Mouse (Mus musculus) brain, embryonic 18.5 days (tissue): ENCODE measurements at regions not wholly inside any gene's neighbourhood (a gene's known extent, or its start where the extent isn't known, plus 50 kb on each side); places are given as distances from the start of the nearest gene placed in this dataset.
A peak's percentile ranks its signal among the peaks of the same experiment; 100 is the strongest.

ENCODE experiments used
- DNase-seq: peaks from one replicate; pipeline ENCODE4 v3.0.0-alpha.2; 2012; ENCODE audit warnings: low read depth, low spot score

- DNase-seq = no peak
Measured at GRCm38 (mm10) chr4:142860441-142860840, 352.4 kb downstream of the Prdm2 start.

- peak; percentile 26 for DNase-seq
Measured at GRCm38 (mm10) chr4:142856626-142857025, 356.2 kb downstream of the Prdm2 start.

GRCm38 (mm10) chr4:142855635-142856034 lies 357.2 kb downstream of the Prdm2 start:
- no peak for DNase-seq

DNA sequence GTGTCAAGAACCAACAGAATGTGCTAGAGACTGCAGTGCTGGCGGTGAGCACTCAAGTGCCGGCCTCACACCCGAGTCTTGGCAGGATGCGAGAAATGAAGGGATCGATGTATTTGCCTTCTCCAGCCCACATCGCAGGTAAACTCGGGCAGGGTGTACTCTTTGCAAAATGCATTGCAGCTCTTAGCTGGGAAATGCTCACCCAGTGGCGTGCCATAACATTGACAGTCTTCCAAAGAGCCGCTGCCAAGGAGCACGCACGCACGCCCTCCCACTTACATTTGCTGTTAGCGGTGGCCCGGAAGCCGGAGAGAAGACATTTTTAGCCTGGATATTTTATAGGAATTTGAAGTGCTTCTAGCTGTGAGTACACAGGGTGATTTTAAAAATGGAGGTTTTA lies 358.9 kb downstream of the Prdm2 start:
- no peak for DNase-seq

GRCm38 (mm10) chr4:142845066-142845696 lies 367.6 kb downstream of the Prdm2 start:
- DNase-seq = no peak

- no peak for DNase-seq
Measured at GRCm38 (mm10) chr4:142839540-142839939, 373.3 kb downstream of the Prdm2 start.

- no peak for DNase-seq
Measured at GRCm38 (mm10) chr4:142838363-142838964, 374.3 kb downstream of the Prdm2 start.

DNA sequence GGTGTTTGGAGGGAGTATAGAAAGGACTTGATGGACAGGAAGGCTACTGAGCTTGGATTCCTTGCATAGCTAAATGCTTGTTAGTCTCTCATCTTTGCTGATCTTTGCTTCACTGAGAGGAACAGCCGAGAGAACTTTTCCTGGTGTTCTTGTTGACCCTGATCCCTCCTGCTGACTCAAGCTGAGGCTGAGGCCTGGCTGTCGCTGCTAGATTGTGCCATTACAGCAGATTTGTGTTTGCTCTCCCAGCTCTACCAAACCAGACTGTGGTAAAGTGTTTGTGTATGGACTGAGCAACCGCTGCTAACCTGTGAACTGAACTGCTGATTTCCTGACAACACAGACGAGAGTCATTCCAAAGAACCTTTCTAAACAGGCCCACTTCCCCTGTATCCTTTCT lies 375.2 kb downstream of the Prdm2 start:
- no peak for DNase-seq

DNA sequence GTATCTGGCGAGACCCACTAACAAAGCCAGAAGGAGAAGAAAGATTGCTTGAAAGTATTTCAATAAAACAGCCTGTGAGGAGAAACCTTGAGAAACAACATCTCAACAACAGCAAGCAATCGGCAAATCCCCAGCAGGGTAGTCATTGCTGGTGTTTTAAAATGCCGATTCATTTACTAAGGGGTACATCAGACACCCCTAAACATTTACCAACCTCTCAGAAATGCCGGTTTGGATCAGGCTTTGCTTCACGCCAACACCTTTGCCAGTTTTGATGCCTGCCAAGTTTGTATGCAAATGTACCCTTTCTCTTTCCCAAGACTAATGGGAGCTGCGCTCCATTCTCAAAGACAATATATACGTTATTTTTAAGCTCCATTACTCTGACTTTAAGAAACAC lies 383.1 kb downstream of the Prdm2 start:
- no peak for DNase-seq

DNA sequence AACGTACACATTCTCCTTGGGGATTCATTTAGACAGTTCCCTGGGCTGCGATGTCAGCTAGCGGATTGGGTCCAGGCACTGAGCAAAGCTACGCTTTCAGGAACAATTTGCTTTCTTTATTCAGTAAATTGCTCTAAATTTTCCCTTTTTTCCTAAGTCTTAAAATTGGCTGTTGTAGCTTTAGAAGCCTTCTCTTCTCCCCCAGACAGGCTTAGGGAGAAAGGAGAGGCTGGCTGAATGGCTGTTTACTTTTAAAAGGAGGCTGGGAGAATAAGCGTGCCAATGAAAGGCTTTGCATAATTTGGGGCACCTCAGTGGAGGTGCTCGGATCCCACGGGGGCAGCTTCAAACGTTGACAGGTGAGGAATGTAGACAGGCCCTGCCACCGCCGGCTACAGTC lies 383.8 kb downstream of the Prdm2 start:
- DNase-seq = no peak

DNA sequence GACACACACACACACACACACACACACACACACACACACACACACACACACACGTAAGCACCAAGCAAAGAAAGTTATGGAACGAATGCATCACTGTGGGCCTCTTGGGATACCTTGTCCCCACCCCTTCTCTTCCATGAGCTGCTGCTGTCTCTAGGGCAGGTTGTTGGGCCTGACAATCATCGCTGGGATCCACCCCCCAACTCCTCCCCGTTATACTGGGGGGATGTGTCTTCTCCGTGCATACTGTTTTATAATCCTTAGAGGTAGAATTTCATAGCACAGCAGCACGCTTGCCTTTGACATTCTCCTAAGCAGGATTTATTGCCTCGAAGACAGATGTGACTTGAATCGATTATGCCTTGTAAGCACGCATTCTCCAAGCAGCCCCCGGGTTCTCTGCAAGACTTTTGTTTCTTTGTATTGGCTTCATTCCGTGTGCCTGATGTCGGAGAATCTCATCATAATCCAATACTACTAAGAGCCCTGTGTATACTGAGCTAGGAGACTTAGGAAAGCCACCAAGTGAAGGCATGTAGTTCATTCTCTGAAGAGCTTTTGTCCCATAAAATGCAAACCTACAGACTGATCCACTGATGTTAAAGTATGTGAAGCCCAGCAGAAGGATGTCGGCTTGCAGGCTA lies 386.4 kb downstream of the Prdm2 start:
- DNase-seq = no peak

DNA sequence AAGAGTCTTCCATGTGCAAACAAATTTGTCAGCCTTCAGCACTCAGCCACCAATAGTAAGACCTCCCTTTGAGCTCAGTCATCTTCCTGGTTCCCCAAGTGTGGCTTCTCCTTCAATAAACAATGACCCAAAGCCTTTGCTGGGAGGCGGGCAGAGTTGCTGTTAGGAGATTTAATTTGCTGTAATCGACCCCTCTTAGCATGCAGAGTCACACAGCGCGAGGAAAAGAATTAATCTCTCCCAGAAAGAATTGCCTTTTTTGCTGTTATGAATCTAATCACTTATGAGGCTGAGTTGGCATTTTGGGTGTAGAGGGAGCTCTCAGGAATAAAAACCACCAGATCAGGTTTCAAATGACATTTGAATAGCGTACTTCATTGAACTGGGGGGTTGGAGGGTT lies 387.0 kb downstream of the Prdm2 start:
- DNase-seq = no peak

GRCm38 (mm10) chr4:142818440-142818839 lies 394.4 kb downstream of the Prdm2 start:
- DNase-seq = no peak

GRCm38 (mm10) chr4:142816986-142817385 lies 395.8 kb downstream of the Prdm2 start:
- no peak for DNase-seq

- no peak for DNase-seq
Measured at GRCm38 (mm10) chr4:142803819-142804218, 409.0 kb downstream of the Prdm2 start.

DNA sequence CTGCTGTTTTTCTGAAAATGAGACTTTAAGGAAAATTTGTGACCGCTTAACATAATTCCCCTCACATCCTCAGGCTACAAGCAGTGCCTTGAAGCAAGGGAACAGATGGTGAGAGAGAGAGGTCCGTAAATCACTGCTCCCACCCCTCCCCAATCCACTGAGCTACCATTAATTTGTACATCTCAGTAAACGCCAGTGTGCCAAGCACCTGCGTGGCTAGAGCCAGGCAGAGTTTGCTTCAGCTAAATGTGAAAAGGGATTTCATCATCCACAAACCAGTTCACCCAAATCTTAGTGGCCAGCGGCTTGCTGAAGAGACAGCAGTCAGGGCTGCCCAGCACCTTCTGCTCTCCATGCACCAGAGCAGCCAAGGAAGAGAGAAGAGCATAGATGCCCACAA lies 413.5 kb downstream of the Prdm2 start:
- no peak for DNase-seq

DNA sequence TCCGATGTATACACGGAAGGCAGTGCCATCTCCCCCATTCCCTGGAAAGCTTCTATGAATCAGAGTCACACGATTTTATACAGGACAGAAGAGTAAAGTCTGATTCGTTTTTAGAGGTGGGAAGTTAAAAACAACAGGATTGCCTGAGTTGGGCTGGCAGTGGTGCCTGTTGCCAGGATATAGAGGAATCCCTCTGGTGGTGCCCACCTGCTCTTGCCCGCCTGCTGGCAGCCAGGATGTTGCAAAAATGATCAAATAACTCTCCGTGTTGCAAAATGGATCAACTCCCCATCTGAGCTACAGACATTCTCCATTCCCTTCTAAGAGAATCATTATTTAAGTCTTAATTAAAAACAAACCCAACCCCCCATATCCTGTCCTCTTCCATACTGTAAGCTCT lies 414.0 kb downstream of the Prdm2 start:
- DNase-seq = no peak

- DNase-seq = no peak
Measured at GRCm38 (mm10) chr4:142792606-142792970, 420.2 kb downstream of the Prdm2 start.

DNA sequence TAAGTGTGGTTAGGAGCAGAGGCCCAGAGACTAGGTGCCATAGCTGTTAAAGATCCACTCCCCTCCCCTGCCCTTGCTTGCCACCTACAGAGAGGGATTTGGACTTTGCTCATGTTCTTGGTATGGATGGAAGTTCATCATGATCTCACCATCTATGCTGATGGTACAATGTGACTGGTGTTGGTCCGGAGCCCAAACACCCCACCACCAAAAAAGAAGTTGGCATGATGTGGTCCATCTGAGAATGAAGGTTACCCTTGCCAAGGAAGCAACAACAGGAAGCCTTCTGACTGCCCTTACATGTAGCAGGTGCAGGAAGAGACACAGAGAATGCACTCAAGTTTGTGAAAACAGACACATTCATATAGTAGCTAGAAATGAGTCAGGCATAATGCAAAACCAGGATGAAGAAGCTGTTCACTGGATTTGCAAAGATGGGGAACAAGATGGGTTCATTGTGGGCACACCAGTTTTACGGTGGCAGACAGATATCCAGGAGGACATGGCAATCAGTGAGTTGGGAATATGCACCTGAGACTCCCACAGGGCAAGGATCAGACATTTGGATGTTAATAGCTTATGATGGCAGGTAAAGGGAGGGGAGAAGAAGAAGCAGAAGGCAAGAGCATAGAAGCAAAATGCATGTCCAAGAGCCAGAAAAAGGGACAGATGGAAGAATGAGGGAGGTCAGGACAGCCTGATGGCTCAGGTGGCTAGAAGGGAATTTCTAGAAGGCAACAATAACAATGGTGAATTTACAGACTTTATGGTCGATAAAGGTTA lies 420.8 kb downstream of the Prdm2 start:
- DNase-seq = no peak

- no peak for DNase-seq
Measured at GRCm38 (mm10) chr4:142789048-142789447, 423.7 kb downstream of the Prdm2 start.

DNA sequence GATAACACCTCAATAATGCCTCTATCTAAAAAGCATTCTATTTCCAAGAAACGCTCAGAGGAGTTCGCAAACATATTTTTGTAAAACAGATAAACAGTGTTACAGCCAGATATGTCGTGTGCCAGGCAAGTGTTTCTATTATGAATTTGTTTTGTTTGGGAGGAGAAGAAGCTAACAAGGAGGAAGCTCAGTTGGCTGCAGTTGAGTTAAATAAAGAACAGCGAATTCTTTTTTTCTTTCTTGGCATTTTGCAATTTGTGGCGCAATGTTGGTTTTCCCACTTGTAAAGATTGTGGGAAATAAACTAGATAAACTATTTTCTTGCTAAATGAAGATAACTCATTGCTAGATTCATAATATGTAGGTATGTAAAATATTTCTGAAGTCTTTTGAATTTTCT lies 427.4 kb downstream of the Prdm2 start:
- no peak for DNase-seq

DNA sequence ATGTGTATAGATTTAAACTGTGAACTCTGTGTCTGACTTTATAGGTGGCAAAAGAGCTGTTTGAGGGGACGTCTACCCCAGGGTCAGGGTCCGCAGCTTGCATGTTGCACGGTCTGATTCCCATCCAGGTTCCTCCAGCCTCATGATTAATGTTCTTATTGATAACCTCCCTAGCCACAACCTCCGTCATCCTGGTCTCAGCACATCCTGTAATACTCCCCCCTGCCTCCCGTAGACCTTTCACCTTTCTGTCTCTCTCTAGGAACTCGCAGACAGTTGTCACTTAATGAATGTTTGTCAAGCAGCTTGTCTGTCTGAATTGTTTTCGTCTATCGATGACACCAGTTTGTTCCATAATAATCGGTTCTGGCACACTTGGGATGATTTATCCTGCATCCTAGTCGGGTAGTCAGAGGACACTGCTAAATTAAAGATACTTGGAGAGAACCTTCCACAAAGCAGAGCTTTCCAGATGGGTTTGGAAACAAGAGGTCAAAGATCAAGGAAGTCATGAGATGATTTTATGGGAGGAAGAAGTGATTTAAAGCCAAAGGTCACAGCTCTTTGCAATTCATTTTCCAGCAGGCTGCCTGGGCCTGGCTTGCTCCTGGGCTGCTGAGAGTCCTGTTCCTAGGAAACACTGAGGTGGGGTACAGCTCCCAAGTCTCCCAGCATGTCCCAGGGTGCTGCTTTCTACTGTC lies 435.9 kb downstream of the Prdm2 start:
- no peak for DNase-seq
